Mouse (Mus musculus) kidney, postnatal 4 days (tissue): ENCODE data around the gene Grxcr1.
A peak's percentile ranks its signal among the peaks of the same experiment; 100 is the strongest.

Experiments
- DNase-seq, 2 experiments: peaks; one replicate each; pipeline ENCODE4 v3.0.0; 2021; ENCODE audit warnings: mixed read lengths in 2 of 2

Gene Grxcr1

DNA sequence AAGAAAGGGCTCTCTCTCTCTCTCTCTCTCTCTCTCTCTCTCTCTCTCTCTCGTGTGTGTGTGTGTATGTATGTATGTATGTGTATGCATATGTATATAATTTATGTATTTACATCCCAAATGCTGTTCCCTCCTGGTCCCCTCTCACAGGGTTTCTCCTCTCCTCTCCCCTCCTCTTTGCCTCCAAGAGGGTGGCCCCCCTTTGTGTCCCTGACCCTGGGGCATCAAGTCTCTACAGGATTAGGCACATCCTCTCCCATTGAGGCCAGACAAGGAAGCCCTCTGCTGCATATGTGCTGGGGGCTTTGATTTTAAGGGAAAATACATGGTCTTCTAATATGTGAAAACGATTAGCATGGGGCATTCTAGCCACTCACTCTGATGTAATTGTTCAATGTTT lies 61.5 kb downstream of the Grxcr1 start:
- no peak for DNase-seq

DNA sequence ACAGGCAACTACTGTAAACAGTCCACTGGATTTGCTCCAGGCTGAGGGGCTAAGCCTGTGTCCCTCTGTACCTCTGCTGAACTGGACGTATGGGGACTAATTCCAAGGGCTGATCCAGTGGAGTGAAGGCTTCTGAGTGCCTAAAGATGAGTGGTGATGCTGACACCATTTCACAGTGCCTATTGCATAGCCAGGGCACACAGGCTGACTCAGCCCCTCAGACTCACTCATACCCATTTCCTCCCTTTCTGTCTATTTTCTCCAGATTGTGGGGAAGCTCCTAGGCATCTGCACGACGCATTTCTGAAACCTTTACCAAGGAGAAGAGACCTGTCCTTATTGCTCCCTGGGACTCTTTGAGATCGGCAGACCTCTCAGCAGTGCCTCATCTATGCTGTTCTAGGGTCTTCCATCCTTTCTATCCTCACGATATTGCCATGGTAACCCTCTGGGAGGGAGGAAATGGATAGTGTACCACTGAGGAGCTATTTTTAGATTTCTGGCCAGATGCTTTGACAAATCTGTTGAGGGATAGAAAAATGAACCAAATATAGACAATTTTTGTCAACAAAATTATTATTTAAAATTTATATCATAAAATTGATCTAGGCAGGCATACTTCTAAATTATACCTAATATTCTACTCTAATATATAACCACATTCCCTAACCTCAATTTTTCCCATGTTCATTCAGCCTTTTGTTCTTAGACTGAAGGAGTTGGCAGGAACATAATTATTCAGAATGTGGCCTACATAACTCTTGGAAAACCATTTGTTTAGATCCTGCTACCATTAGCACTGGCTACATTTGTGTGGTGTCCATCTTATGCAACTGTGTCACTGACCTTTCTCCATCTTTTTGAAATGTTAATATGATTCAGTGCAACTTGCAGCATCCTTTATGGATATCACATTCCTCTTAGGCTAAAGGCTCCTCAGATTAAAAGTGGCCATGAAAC lies 66.3 kb downstream of the Grxcr1 start:
- no peak for DNase-seq

DNA sequence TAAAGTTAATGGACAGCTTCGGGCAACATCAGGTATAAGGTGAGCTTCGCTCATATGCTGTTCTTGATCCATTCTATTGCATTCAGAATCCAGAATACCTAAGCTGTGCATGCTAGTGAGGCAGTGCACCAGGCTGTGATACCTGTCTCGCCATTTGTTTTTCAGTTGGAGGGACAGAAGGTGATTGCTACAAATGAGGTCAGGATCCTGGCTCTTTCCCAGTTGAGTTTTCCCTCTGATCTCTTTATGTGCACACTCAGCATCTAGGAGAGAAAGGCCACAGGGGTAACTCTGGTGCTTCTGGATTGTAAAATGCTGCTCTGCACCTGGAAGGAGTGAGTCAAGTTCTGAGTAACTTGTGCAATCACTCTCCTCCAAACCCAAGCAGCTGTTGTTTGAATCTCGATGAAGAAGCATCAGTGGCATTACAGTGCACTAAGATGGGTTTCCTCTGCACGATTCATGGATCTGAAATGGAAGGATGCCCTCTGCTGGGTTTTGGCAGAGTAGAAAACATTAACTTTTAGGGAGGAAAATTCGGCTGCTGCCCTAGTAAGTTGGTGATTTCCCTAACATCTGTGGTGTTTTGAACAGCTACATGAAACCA lies 80.9 kb downstream of the Grxcr1 start:
- no peak for DNase-seq

DNA sequence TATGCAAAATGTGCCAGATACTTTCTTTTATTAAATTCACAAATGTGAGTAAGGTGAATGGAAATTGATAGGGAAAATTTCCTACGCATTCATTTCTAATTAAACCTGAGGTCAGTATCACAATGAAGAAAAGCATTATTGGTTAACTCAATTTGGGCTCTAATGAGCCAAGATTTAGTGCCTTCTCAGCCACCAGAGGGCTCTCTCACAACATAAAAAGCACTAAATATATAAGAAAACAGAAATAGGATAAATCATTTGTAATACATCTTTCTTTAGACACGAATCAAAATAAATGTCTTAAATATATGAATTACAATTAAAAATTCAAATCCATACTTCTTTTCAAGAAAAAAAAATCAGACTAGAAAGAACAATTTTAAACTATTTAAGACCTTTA lies 89.2 kb downstream of the Grxcr1 start:
- no peak for DNase-seq

DNA sequence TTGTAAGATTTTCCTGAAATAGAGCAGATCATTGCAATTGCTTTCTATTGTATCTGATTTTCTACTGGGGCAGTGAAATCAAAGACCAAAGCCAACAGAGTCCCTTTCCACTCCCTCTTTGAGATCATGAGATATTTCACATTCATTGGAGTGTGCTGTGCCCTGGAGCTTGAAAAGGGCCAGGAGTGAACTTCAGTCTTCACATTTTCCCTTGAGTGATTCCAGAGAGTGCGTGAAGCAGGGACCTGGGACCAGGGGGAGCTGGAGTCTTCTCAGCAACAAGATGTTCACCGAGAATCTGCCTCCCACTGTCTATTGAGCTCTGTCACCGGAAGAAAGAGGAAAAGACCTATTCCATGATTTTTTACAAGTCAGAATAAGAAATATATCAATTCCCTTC lies 91.2 kb downstream of the Grxcr1 start:
- DNase-seq: peak; percentile 4 to 21

DNA sequence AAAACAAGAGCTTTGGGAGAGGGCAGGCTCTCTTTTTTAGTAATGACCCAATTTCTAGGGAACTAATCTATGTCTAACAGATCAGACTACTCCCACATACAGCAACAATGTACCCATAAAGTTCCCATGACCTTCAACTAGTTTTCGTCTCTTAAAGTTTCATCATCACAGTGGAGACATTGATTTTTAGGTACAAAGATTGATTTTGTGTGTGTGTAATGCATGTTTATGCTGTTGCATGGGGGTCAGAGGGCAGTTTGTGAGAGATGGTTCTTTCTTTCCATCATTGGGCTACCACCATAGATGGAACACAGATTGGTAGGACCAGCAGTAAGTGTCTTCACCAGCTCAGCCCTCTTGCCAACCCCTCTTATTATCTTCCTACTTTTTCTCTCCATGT lies 93.8 kb downstream of the Grxcr1 start:
- no peak for DNase-seq

DNA sequence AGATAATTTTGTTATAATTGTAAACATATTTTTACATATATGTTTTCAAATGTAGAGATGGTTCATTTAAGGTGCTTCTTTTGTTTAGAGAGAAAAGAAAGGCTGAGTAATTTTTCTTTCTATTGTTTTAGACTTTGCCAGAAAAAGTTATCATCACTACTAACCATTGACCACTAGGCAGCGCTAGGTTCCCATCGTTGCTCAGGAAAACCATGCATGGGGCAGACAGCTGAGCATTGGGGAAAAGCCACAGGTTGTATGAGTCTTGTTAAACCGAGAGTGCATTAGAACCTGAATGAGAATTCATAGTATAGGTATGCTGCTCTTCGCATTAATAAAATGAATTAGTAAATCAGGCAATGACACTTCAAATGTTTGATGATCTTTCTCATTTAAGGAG lies 96.8 kb downstream of the Grxcr1 start:
- DNase-seq: peak; percentile 34 to 36

DNA sequence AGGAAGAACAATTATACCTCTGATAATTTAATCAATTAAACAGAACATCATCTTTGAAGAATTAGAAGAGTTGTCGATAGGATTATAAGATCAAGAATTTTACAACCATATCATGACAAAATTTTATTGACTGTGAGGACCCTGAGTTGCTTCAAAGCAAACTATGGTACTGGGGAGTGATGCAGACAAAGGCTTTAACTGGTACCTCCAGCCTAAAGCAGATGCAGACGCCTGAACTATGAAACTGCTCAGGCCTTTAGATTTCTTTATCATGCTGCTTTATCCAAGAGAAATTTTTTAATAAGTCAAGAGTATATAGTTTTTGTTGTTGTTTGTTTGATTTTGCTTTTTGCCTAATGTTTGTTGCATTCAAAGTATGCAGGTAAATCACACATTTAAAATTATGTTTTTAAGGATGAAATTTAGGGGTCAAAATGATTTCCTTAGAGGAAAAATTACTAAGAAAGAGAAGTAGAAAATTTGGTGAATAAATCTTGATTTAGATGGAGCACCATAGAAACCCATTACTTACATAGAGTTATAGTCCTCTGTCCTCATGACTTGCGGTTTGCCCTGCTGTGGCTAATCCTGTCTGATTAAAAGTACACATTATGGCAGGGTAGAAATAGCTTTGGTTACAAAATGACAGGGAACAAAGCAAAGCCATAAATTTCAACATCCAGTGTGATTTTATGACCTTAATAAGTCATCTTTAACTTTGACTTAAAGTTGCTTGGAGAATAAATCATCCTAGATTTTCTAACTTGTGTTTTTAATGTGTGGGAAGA lies 97.4 kb downstream of the Grxcr1 start:
- peak in 1 of 2 experiments; percentile 3 for DNase-seq

DNA sequence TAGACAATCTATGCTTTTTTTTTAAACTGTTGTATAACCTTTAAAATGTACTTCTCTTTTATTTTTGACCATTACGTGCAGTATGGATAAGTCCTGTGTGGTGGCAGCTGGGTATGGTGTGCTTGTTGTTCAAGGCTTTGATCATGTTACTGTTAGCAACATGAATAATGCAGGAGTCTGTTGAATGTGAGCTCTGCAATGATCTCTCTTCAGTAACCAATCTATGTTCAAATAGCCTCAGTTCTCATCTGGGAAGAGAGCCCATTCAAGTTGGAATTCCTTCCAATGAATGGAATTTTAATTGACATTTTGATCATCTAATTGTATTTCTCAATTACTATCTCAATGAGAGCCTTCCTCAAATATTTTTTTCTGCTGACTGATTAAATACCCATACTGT lies 115.2 kb downstream of the Grxcr1 start:
- DNase-seq: no peak

DNA sequence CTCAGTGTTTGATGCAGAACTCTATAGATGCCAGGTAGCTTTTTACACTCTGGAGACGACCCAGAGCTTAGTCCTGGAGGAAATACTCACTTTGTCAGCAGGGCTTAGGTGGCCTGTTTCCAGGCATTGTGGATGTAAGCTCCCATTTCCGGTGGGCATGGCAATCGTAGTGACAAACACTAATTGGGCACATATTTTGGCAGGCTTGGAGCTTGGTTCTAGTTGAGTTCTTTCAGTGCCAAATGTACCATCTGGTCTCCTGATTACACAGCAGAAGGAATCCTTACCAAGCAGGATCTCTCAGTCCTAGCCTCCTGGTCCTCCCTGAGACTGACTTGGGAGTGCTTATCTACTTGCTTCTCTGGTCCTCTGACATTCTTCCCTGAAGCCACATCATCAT lies 118.3 kb downstream of the Grxcr1 start:
- DNase-seq: no peak

DNA sequence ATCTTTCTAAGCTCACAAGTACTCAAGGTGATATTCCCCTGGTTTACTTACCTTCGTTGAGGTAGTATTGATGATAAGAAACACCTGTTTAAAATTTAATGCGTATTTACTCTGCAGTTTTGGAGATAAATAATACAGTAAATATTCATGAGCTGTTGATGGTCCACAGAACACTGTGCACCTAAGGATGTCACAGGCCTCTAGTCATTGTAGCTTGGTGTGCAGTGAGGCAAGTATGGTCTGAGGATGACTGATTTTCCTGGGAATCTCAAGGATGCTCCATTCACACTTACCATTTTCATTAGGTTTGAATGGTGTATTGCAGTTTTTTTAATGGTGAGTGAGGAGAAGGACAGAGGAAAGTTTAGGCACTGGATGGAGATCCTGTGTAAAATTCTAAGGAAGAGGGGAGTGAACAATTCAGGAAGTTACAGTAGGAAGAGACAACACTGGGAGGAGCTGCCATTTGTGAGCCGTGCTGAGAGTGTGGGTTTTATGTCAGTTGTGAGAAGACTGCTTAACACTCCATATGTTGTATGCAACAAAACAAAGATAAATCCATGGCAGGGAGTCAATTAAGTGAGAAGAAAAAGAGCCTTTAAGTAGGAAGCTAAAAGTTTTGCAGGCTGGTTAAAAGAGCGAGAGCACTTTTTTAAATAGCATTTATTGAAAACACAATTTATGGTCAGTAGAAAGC lies 118.9 kb downstream of the Grxcr1 start:
- no peak for DNase-seq

DNA sequence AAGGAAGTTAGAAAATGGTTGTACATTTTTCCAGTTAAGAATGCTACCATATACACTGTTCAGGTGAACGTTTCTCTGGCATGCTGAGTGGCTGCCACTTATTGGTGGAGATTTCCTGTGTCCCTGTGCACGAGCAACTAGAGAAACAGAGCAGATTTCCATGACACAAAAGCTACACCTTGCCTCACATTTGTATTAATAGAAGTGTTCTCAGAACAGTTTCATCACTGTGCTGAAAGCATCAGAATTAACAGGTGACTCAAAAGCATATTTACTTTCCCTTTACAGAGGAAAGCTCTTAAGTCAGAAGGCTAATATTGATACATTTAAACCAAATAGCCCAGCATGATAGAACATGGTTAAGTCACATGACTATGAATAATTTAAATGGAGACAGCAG lies 130.9 kb downstream of the Grxcr1 start:
- no peak for DNase-seq

DNA sequence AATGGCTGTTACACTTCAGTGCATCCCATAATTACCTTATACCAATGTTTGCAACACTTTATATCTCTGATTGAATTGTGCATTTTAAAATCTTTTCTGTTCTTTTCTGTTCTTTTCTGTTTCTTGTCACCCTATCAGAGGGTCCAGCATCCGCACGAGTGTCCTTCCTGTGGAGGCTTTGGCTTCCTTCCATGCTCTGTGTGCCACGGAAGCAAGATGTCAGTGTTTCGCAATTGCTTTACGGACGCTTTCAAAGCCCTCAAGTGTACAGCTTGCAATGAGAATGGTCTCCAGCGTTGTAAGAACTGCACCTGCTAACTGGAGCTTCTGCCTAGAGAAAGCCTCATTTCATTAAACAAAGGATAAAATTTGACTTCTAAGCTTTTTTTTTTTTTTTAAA lies 134.3 kb downstream of the Grxcr1 start:
- no peak for DNase-seq
